Mouse (Mus musculus) heart, postnatal 0 days (tissue): ENCODE data around the gene Nfya. TPM values are rescaled to one million over a fixed set of nuclear protein-coding genes. Genes with fewer than 3 reads are reported as not detected.

ENCODE experiments used
- ATAC-seq: fragments of 200-750 bp; cut with Nextera tagmentation; 2 replicates; pipeline ENCODE4 v1.8.0; 2017; ENCODE audit warnings: low read depth, moderate number of reproducible peaks, moderate library complexity; ENCODE audit not compliant: insufficient read depth
- DNase-seq: peaks from one replicate; pipeline ENCODE4 v3.0.0-alpha.2; 2016; ENCODE audit warnings: low spot score
- H3K27ac ChIP-seq: fragments of 300-500 bp; sonication (generic); 2 replicates; pipeline ENCODE4 v1.5.1; 2014; ENCODE audit warnings: low read depth, mild to moderate bottlenecking
- H3K27me3 ChIP-seq: fragments of 300-500 bp; sonication (generic); 2 replicates; pipeline ENCODE4 v1.6.1; 2014; ENCODE audit warnings: low read length, mixed read lengths; ENCODE audit not compliant: control insufficient read depth, insufficient read depth
- H3K36me3 ChIP-seq: fragments of 300-500 bp; sonication (generic); replicated peaks from 2 replicates; pipeline ENCODE4 v1.6.1; 2014; ENCODE audit warnings: low read length, mixed read lengths; ENCODE audit not compliant: control insufficient read depth, insufficient read depth
- H3K4me1 ChIP-seq: fragments of 300-500 bp; sonication (generic); 2 replicates; pipeline ENCODE4 v1.6.1; 2014; ENCODE audit warnings: antibody characterized with exemption; ENCODE audit not compliant: control insufficient read depth, insufficient read depth
- H3K4me2 ChIP-seq: fragments of 300-500 bp; sonication (generic); 2 replicates; pipeline ENCODE4 v1.6.1; 2014; ENCODE audit warnings: low read depth, mild to moderate bottlenecking, low read length, moderate library complexity
- H3K4me3 ChIP-seq: fragments of 300-500 bp; sonication (generic); 2 replicates; pipeline ENCODE4 v1.5.1; 2014; ENCODE audit warnings: low read depth, low read length
- H3K9ac ChIP-seq: fragments of 300-500 bp; sonication (generic); replicated peaks from 2 replicates; pipeline ENCODE4 v1.6.1; 2014; ENCODE audit warnings: low read depth, low read length, mixed read lengths
- H3K9me3 ChIP-seq: fragments of 300-500 bp; sonication (generic); replicated peaks from 2 replicates; pipeline ENCODE4 v1.6.1; 2016; ENCODE audit warnings: low read length; ENCODE audit not compliant: control insufficient read depth
- CTCF ChIP-seq: IDR thresholded peaks from 2 replicates; pipeline ENCODE4 v1.5.1; 2016; ENCODE audit warnings: antibody characterized with exemption, control low read depth, low read depth
- EP300 ChIP-seq: IDR thresholded peaks from 2 replicates; pipeline ENCODE4 v1.6.1; 2016; ENCODE audit warnings: antibody characterized with exemption, low read depth
- WGBS: fragments of 180-500 bp; shearing (Covaris S2); extraction: QIAGEN DNeasy Blood & Tissue Kit; methylation state at CpG from one replicate; pipeline ENCODE4 v1.1.7; 2014; 5-methylcytosine and 5-hydroxymethylcytosine counted together
- polyA plus RNA-seq: library from polyadenylated mRNA; unstranded; fragments of >200 nt; fragmentation: Nextera tagmentation; extraction: Ambion mirVana; gene quantifications from 2 replicates; pipeline ENCODE4 v1.2.1, GENCODE M21; 2015
- total RNA-seq: library from RNA; depleted of rRNA; stranded (reverse); fragments of >200 nt; gene quantifications from 2 replicates; pipeline ENCODE4 v1.2.3, GENCODE M21; 2014; ENCODE audit warnings: low replicate concordance

The Nfya gene
- total and polyA plus RNA-seq, 2 experiments from 2014 or later = 4.7 to 27.4 TPM

GRCm38 (mm10) chr17:48371621-48372020, 38.1 kb downstream of the Nfya start:
- no peak overlapping the region for H3K4me3 ChIP-seq
- no peaks in the 10 kb centered on the region for H3K27me3 ChIP-seq
- no peaks in the 10 kb centered on the region for H3K36me3 ChIP-seq
- H3K4me2 ChIP-seq = no peak overlapping the region
- DNase-seq = no peak
- 0 out of 2 replicates have a peak, but pooled peaks cover 2% of the 10 kb centered on the region for H3K4me1 ChIP-seq
- H3K9ac ChIP-seq = no peak overlapping the region
- no peak for ATAC-seq
- no peaks in the 10 kb centered on the region for H3K9me3 ChIP-seq
- no peak overlapping the region for H3K27ac ChIP-seq
- no peak for TF ChIP-seq CTCF
- no peak for TF ChIP-seq EP300

GRCm38 (mm10) chr17:48366806-48367205, 42.9 kb downstream of the Nfya start:
- WGBS = 56% methylated on average over 5 of the region's 5 CpGs
- H3K27ac ChIP-seq = no peak overlapping the region
- no peak for DNase-seq
- H3K4me3 ChIP-seq = no peak overlapping the region
- no peak for ATAC-seq
- no peak for TF ChIP-seq EP300
- no peak for TF ChIP-seq CTCF
- peaks cover 18% of the 10 kb centered on the region for H3K4me1 ChIP-seq
- H3K9ac ChIP-seq = no peak overlapping the region
- H3K36me3 ChIP-seq = no peaks in the 10 kb centered on the region
- H3K27me3 ChIP-seq = no peaks in the 10 kb centered on the region
- H3K9me3 ChIP-seq = no peaks in the 10 kb centered on the region
- H3K4me2 ChIP-seq = no peak overlapping the region

GRCm38 (mm10) chr17:48365511-48366155, 44.1 kb downstream of the Nfya start:
- ATAC-seq (0 out of 2 replicates have a peak, but pooled peaks have one; percentile 22), DNase-seq (no peak)
- no peaks in the 10 kb centered on the region for H3K27me3 ChIP-seq
- H3K4me3 ChIP-seq = no peak overlapping the region
- no peaks in the 10 kb centered on the region for H3K36me3 ChIP-seq
- H3K4me1 ChIP-seq = peaks cover 18% of the 10 kb centered on the region
- no peaks in the 10 kb centered on the region for H3K9me3 ChIP-seq
- TF ChIP-seq CTCF (no peak), EP300 (no peak)
- WGBS = 71% methylated on average over 9 of the region's 9 CpGs
- no peak overlapping the region for H3K9ac ChIP-seq
- no peak overlapping the region for H3K27ac ChIP-seq
- H3K4me2 ChIP-seq = no peak overlapping the region

- ATAC-seq = no peak
- Histone ChIP-seq H3K27me3 (no peaks in the 10 kb centered on the region), H3K4me1 (peaks cover 18% of the 10 kb centered on the region), H3K36me3 (no peaks in the 10 kb centered on the region), H3K27ac (peak overlapping the region; percentile 13; the same call in 1 of the 2 replicates), H3K4me2 (no peak overlapping the region), H3K4me3 (no peak overlapping the region), H3K9ac (no peak overlapping the region), H3K9me3 (no peaks in the 10 kb centered on the region)
- 46% methylated on average over 6 of the region's 6 CpGs for WGBS
- no peak for DNase-seq
- TF ChIP-seq CTCF (no peak), EP300 (no peak)
These were observed 46.2 kb downstream of the Nfya start for GRCm38 (mm10) chr17:48363421-48363965.

- Histone ChIP-seq H3K27ac (peak overlapping the region; percentile 47; the same call in 1 of the 2 replicates), H3K4me2 (peak overlapping the region; percentile 42), H3K9ac (no peak overlapping the region), H3K4me1 (peaks cover 18% of the 10 kb centered on the region), H3K36me3 (no peaks in the 10 kb centered on the region), H3K4me3 (no peak overlapping the region), H3K27me3 (no peaks in the 10 kb centered on the region), H3K9me3 (no peaks in the 10 kb centered on the region)
- WGBS = 45% methylated on average over 8 of the region's 8 CpGs
- DNase-seq = peak; percentile 21
- TF ChIP-seq CTCF (no peak), EP300 (no peak)
- no peak for ATAC-seq
These were observed 46.7 kb downstream of the Nfya start for GRCm38 (mm10) chr17:48362966-48363365.
